Mouse (Mus musculus): ENCODE data around the gene Sh3pxd2a. TPM values are rescaled to one million over a fixed set of nuclear protein-coding genes. Genes with fewer than 3 reads are reported as not detected.

Sh3pxd2a gene
- total and polyA plus RNA-seq, 3 experiments, result 33.1 to 90.0 (median 68.2) TPM

- peak; percentile 44 for DNase-seq
Observed at GRCm38 (mm10) chr19:47233087-47233486, 231.1 kb downstream of the Sh3pxd2a start.

- peak; percentile 53 for DNase-seq
Observed at GRCm38 (mm10) chr19:47232077-47232865, 231.9 kb downstream of the Sh3pxd2a start.

- DNase-seq, result no peak
Observed at GRCm38 (mm10) chr19:47231389-47231788, 232.8 kb downstream of the Sh3pxd2a start.

GRCm38 (mm10) chr19:47230682-47231081, 233.5 kb downstream of the Sh3pxd2a start:
- DNase-seq, result no peak

- DNase-seq, result no peak
Observed at GRCm38 (mm10) chr19:47230082-47230481, 234.1 kb downstream of the Sh3pxd2a start.

DNA sequence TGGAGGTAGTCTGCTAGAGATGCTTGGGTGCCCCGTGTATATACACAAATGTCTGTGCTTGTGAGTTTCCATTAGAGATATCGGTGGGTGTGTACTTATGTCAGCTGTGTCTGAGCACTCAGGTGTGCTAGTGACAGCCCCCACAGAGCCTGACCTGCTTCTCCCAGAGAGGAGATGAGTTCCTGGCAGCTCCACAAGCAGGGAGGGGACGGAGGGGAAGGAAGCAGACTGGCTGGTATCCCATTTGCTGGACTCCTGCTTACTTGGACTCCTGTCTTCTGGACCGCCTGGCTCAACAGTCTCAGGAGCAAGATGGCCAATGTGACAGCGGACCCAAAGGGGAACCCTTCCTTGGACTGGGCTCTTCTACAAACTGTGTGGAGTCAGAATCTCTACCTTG, 234.7 kb downstream of the Sh3pxd2a start:
- DNase-seq, result no peak

DNA sequence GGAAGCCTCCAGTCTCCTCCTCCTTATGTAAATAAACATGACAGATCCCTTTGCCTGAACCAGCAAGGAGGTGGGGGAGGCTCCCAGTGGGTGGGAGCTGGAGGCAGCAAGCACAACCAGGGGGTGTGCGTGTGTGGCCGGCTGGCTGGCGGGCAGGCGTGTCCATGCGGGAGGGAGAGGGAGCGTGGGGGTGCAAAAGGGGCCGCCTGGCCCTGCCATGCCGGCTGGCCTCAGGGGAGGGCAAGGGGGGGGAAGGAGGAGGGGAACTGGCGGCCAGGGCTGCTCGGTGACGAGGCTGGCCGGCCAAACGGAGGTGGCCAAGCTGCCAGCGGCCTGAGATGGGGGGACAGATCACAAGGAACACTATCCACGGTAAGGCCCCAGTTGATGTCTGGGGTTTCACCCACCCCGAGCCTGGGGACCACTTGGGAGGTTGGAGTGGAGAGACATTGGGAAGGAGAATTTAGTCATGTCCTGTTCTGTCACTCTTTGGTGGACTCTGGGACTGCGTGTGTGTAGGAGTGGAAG, 235.4 kb downstream of the Sh3pxd2a start:
- DNase-seq, result peak; percentile 84

DNA sequence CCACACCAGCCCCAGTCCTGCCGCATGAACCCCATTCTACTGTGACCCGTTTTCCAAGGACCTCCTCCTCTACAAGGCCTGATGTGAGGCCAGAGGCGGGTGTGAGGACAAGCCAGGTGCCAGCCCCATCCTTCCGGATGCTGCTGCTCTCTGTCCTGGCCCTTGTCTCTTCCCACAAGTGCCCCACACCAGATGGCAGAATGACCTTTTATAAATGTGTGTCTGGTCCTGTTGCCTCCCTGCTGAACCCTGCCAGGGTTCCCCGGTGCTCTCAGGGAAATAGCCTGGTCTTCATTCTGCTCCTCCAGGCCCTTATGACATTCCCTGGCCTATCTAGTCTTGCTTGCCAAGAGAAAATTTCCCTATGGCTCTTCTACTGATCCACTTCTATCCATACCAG, 238.4 kb downstream of the Sh3pxd2a start:
- DNase-seq, result no peak

DNA sequence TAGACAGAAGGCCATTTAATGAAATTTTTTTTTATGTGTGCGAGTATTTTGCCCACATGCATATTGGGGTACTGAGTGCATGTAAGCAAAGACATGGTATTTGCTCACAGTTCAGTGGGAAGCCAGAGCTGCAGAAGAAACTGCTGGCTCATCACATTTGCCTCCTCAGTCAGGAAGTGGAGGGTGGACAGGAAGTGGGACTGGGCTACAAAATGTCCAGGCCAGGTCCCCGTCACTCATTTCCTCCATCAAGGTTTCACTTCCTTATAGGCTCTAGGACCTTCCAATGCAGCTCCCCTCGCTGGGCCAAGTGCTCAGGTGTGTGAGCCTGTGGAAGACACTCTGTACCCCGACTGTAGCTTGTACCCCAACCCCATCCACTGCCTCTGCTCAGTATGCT, 239.5 kb downstream of the Sh3pxd2a start:
- no peak for DNase-seq

- peak; percentile 68 for DNase-seq
Observed at GRCm38 (mm10) chr19:47222841-47223557, 241.2 kb downstream of the Sh3pxd2a start.

- no peak for DNase-seq
Observed at GRCm38 (mm10) chr19:47222154-47222840, 241.9 kb downstream of the Sh3pxd2a start.

DNA sequence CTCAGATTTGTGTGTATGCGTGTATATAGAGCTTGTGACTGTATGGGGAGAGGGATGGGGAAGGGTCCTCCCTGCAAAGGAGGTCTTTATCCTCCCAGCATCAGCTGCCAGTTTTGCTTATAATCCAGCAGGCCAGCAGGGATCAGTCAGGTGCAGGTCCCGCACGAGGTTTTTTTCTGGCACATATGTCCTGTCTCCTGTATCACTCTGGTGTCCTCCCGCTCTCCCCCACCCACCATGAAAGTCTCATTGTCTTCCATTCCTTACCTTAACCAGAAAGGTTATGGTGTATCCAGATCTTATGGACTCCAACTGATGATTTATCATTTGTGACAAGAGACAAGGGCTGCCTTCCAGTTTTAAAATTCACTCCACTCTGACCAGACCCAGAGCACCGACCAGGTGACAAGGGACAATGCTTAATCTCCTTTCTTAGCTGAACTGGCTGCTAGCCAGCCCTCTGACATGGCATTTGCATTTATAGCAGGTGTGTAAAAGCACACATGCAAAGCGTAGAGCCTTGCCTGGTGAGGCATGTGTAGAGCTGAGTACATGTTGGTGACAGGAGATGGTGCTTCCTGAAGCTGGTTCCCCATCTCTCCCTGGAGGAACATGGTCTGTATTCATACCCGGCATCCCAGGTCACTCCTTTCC, 242.6 kb downstream of the Sh3pxd2a start:
- DNase-seq, result no peak

DNA sequence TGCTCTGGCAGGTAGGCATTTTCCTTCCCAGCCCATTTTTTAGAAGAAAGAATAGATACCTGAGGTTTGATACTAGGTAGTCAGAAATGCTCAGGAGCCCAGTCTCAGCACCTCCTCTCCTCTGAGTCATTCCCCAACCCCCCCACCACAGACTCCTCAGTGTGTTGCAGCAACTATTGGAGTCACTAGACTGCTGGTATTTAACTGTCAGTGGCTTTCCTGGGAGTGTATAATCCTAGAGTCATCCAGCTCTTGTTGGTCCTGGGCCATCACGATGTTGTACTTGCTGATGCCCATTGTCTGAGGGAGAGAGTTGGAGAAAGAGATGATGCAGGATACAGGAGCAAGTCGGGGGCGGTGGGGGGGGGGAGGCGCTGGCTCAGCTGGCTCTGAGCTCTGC, 243.2 kb downstream of the Sh3pxd2a start:
- peak; percentile 58 for DNase-seq

- no peak for DNase-seq
Observed at GRCm38 (mm10) chr19:47220232-47220631, 244.0 kb downstream of the Sh3pxd2a start.

DNA sequence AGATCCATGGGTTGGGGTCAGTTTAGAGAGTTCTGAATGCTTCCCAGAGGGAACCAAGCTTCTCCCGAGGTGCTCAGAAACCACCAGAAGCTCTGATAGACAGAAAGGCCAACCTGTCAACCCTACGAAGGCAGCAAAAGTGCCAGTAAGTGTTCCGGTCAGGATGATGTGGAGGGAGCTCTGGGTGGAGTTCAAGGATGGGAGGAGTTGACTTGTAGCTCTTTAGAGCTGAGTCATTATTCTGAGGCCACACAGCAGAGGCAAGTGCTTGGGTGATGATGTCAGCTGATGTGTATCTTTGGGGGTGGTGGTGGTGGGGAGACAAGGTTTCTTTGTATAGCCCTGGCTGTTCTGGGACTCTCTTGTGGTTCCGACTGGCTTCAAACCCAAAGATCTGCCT, 244.6 kb downstream of the Sh3pxd2a start:
- peak; percentile 84 for DNase-seq

- peak; percentile 83 for DNase-seq
Observed at GRCm38 (mm10) chr19:47216766-47217165, 247.4 kb downstream of the Sh3pxd2a start.

DNA sequence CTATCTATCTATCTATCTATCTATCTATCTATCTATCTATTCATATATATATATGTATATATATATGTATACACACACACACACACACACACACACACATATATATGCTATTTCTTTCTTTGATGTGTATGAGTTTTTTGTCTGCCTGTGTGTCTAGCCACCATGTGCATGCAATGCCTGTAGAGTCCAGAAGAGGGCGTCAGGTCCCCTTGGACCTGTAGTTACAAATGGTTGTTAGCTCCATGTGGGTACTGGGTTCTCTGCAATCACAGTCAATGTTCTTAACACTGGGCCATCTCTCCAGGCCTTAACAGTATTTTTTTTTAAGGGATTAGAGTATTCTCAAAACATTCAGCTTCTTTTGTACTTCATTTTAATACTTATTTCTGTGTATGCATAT, 250.7 kb downstream of the Sh3pxd2a start:
- DNase-seq, result no peak

- no peak for DNase-seq
Observed at GRCm38 (mm10) chr19:47212401-47212800, 251.8 kb downstream of the Sh3pxd2a start.

- DNase-seq, result no peak
Observed at GRCm38 (mm10) chr19:47211609-47212312, 252.4 kb downstream of the Sh3pxd2a start.

DNA sequence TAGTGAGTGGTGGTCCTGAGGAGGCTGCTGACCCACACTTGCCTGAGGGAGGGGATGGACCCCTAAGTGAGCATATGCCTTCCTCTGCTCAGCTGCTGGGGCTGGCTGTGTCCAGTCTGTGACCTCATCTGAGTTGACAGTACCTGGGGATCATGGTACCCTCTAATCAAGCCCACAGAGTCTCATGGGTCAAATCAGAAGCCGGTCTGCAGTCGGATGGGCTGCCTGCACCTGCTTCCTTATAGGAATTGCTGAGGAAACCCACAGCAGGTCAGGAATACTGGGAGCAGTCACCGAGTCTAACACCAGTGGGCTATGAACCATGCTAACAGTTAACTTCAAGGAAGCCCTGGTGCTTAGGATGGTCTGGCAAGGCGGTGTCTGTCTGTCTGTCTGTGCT, 253.8 kb downstream of the Sh3pxd2a start:
- no peak for DNase-seq
